Mouse (Mus musculus): ENCODE data around the gene Hmg20a. TPM values are rescaled to one million over a fixed set of nuclear protein-coding genes. Genes with fewer than 3 reads are reported as not detected.

Gene Hmg20a
- polyA plus RNA-seq, 1 experiment = 43.5 TPM

DNA sequence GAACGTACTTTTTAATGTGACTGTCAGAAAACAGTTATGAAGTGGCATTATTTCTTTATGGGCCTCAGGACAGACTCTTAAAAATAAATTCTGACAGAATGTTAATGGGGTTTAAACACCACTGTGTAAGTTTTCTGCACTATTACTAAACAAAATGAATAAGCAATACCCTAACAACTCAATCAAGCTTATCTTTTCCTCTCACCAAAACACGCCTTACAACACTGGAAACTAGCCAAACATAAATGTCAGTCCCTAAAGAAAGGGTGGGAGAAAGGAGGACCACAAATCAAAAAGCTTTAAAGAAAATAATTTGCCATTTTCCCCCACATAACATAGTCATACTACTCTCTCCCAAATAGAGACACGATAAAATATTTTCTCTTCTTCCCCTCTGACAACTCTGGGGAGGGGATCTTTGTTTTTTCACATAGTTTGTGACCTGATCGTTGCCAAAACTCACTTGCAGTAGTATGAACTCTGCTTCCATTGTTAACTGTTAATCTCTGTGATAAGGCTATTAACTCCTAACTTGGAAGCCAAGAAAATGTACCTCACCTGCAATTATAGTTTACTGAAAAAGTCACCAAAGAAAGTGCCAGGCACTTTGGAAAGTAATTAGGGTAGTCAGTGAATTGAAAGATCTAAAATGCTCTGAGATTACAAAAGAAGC is 2.3 kb upstream of the Hmg20a start:
- Histone ChIP-seq H3K9ac (ENCODE audit: low read depth, poor library complexity, severe bottlenecking) (no peak overlapping the region), H3K27me3 (ENCODE audit: control insufficient read depth, insufficient read depth, low read length, poor library complexity, severe bottlenecking) (no peaks in the 10 kb centered on the region), H3K36me3 (ENCODE audit: control insufficient read depth, insufficient read depth, low read length, poor library complexity, severe bottlenecking) (no peaks in the 10 kb centered on the region), H3K9me3 (replicated peaks; ENCODE audit: control insufficient read depth, insufficient read depth, low read length, poor library complexity, severe bottlenecking) (no peaks in the 10 kb centered on the region), H3K4me1 (ENCODE audit: control insufficient read depth, insufficient read depth, low read length) (no peaks in the 10 kb centered on the region), H3K27ac (ENCODE audit: insufficient read depth, low read length) (no peak overlapping the region), H3K4me3 (ENCODE audit: low read depth, low read length) (no peak overlapping the region)
- TF ChIP-seq CTCF (IDR thresholded peaks at IDR 0.05; ENCODE audit: low read depth, low read length) (no peak), POLR2A (IDR thresholded peaks at IDR 0.05; ENCODE audit: insufficient read depth, low read length) (no peak), EP300 (IDR thresholded peaks at IDR 0.05; ENCODE audit: insufficient read depth, low read depth, low read length) (no peak)

DNA sequence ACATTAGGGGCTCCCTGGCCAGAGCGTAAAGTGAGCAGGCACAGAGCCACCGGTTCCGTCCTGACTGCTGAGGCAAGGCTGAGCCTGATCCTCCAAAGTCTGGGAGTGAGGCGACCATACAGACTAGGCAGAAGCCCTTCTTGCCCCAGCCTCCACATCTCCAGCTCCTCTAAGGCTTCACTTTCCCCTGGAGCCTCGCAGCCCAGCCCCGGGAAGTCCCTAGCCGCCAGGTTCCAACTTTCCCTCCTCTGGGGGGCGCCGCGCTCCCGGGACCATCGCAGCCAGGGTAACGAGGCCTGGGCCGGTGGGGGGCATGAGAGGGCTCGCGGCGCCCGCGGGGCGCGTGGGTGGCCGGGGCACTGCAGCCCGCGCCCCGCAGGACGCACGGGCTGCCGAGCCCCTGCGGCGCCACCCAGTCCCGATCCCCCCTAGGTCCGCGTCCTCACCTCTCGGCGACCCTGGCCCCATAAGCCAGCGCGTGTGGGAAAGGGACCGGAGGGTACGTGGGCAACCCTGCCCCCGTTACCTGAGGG is 928 bp upstream of the Hmg20a start:
- Histone ChIP-seq H3K36me3 (ENCODE audit: control insufficient read depth, insufficient read depth, low read length, poor library complexity, severe bottlenecking) (no peaks in the 10 kb centered on the region), H3K9ac (ENCODE audit: low read depth, poor library complexity, severe bottlenecking) (peak overlapping the region; percentile 62), H3K27me3 (ENCODE audit: control insufficient read depth, insufficient read depth, low read length, poor library complexity, severe bottlenecking) (no peaks in the 10 kb centered on the region), H3K27ac (ENCODE audit: insufficient read depth, low read length) (peak overlapping the region; percentile 23), H3K4me3 (ENCODE audit: low read depth, low read length) (peak overlapping the region; percentile 76), H3K4me1 (ENCODE audit: control insufficient read depth, insufficient read depth, low read length) (peaks cover under 1% of the 10 kb centered on the region), H3K9me3 (replicated peaks; ENCODE audit: control insufficient read depth, insufficient read depth, low read length, poor library complexity, severe bottlenecking) (no peaks in the 10 kb centered on the region)
- TF ChIP-seq CTCF (IDR thresholded peaks at IDR 0.05; ENCODE audit: low read depth, low read length) (peak; percentile 41), POLR2A (IDR thresholded peaks at IDR 0.05; ENCODE audit: insufficient read depth, low read length) (no peak)

GRCm38 (mm10) chr9:56418738-56419239 is 380 bp downstream of the Hmg20a start:
- H3K27me3 ChIP-seq (ENCODE audit: control insufficient read depth, insufficient read depth, low read length, poor library complexity, severe bottlenecking) = no peaks in the 10 kb centered on the region
- no peaks in the 10 kb centered on the region for H3K36me3 ChIP-seq (ENCODE audit: control insufficient read depth, insufficient read depth, low read length, poor library complexity, severe bottlenecking)
- peak overlapping the region; percentile 30; the same call in 1 of the 2 replicates for H3K27ac ChIP-seq (ENCODE audit: insufficient read depth, low read length)
- peak overlapping the region; percentile 72 for H3K4me3 ChIP-seq (ENCODE audit: low read depth, low read length)
- H3K4me1 ChIP-seq (ENCODE audit: control insufficient read depth, insufficient read depth, low read length) = peaks cover 3% of the 10 kb centered on the region
- TF ChIP-seq POLR2A (IDR thresholded peaks at IDR 0.05; ENCODE audit: insufficient read depth, low read length) = no peak
- TF ChIP-seq EP300 (IDR thresholded peaks at IDR 0.05; ENCODE audit: insufficient read depth, low read depth, low read length) = no peak
- TF ChIP-seq CTCF (IDR thresholded peaks at IDR 0.05; ENCODE audit: low read depth, low read length) = no peak
- peak overlapping the region; percentile 41 for H3K9ac ChIP-seq (ENCODE audit: low read depth, poor library complexity, severe bottlenecking)
- H3K9me3 ChIP-seq (replicated peaks; ENCODE audit: control insufficient read depth, insufficient read depth, low read length, poor library complexity, severe bottlenecking) = no peaks in the 10 kb centered on the region

DNA sequence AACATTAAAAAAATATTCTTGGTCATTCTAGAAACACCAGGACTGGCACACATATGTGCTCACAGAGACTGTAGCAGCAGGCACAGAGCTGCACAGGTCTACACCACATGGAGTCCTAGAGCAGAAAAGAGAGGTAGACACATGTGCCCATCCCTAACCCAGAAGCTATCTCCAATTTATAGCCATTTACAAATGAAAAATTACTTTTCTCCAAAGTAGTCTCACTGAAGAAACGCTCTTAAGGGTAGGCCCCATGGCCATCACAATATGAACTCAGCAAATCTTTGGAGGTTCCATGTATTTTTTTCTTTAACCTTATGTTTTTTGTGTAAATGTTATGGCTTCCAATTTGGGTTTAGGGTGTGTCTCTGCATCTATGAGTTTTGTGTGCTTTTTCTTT is 1.8 kb downstream of the Hmg20a start:
- no peaks in the 10 kb centered on the region for H3K9me3 ChIP-seq (replicated peaks; ENCODE audit: control insufficient read depth, insufficient read depth, low read length, poor library complexity, severe bottlenecking)
- H3K4me1 ChIP-seq (ENCODE audit: control insufficient read depth, insufficient read depth, low read length) = peaks cover 3% of the 10 kb centered on the region
- TF ChIP-seq POLR2A (IDR thresholded peaks at IDR 0.05; ENCODE audit: insufficient read depth, low read length) = no peak
- TF ChIP-seq CTCF (IDR thresholded peaks at IDR 0.05; ENCODE audit: low read depth, low read length) = no peak
- no peak for TF ChIP-seq EP300 (IDR thresholded peaks at IDR 0.05; ENCODE audit: insufficient read depth, low read depth, low read length)
- H3K4me3 ChIP-seq (ENCODE audit: low read depth, low read length) = no peak overlapping the region
- no peak overlapping the region for H3K27ac ChIP-seq (ENCODE audit: insufficient read depth, low read length)
- no peaks in the 10 kb centered on the region for H3K27me3 ChIP-seq (ENCODE audit: control insufficient read depth, insufficient read depth, low read length, poor library complexity, severe bottlenecking)
- H3K36me3 ChIP-seq (ENCODE audit: control insufficient read depth, insufficient read depth, low read length, poor library complexity, severe bottlenecking) = no peaks in the 10 kb centered on the region
- no peak overlapping the region for H3K9ac ChIP-seq (ENCODE audit: low read depth, poor library complexity, severe bottlenecking)

GRCm38 (mm10) chr9:56420892-56421601 is 2.6 kb downstream of the Hmg20a start:
- Histone ChIP-seq H3K36me3 (ENCODE audit: control insufficient read depth, insufficient read depth, low read length, poor library complexity, severe bottlenecking) (no peaks in the 10 kb centered on the region), H3K9me3 (replicated peaks; ENCODE audit: control insufficient read depth, insufficient read depth, low read length, poor library complexity, severe bottlenecking) (no peaks in the 10 kb centered on the region), H3K4me3 (ENCODE audit: low read depth, low read length) (no peak overlapping the region), H3K9ac (ENCODE audit: low read depth, poor library complexity, severe bottlenecking) (no peak overlapping the region), H3K4me1 (ENCODE audit: control insufficient read depth, insufficient read depth, low read length) (peaks cover 3% of the 10 kb centered on the region), H3K27ac (ENCODE audit: insufficient read depth, low read length) (no peak overlapping the region), H3K27me3 (ENCODE audit: control insufficient read depth, insufficient read depth, low read length, poor library complexity, severe bottlenecking) (no peaks in the 10 kb centered on the region)
- TF ChIP-seq CTCF (IDR thresholded peaks at IDR 0.05; ENCODE audit: low read depth, low read length) (no peak), POLR2A (IDR thresholded peaks at IDR 0.05; ENCODE audit: insufficient read depth, low read length) (no peak), EP300 (IDR thresholded peaks at IDR 0.05; ENCODE audit: insufficient read depth, low read depth, low read length) (no peak)

- Histone ChIP-seq H3K27ac (ENCODE audit: insufficient read depth, low read length) (no peak overlapping the region), H3K4me1 (ENCODE audit: control insufficient read depth, insufficient read depth, low read length) (peaks cover 3% of the 10 kb centered on the region), H3K4me3 (ENCODE audit: low read depth, low read length) (no peak overlapping the region), H3K9me3 (replicated peaks; ENCODE audit: control insufficient read depth, insufficient read depth, low read length, poor library complexity, severe bottlenecking) (no peaks in the 10 kb centered on the region), H3K9ac (ENCODE audit: low read depth, poor library complexity, severe bottlenecking) (no peak overlapping the region), H3K36me3 (ENCODE audit: control insufficient read depth, insufficient read depth, low read length, poor library complexity, severe bottlenecking) (no peaks in the 10 kb centered on the region), H3K27me3 (ENCODE audit: control insufficient read depth, insufficient read depth, low read length, poor library complexity, severe bottlenecking) (no peaks in the 10 kb centered on the region)
- TF ChIP-seq POLR2A (IDR thresholded peaks at IDR 0.05; ENCODE audit: insufficient read depth, low read length) (no peak), EP300 (IDR thresholded peaks at IDR 0.05; ENCODE audit: insufficient read depth, low read depth, low read length) (no peak), CTCF (IDR thresholded peaks at IDR 0.05; ENCODE audit: low read depth, low read length) (no peak)
These were observed 3.6 kb downstream of the Hmg20a start for GRCm38 (mm10) chr9:56421991-56422390.

Data from ES-Bruce4 (cell line).